Mouse (Mus musculus): ENCODE measurements at regions not wholly inside any gene's neighbourhood (a gene's known extent, or its start where the extent isn't known, plus 50 kb on each side); places are given as distances from the start of the nearest gene placed in this dataset.

- no peaks in the 10 kb centered on the region for H3K79me2 ChIP-seq (ENCODE audit: control insufficient read depth, insufficient read depth, low read length)
- H3K4me1 ChIP-seq (ENCODE audit: control insufficient read depth, insufficient read depth, low read length) = no peaks in the 10 kb centered on the region
- DNase-seq (ENCODE audit: extremely low read depth, low read depth, low spot score) = no peak
- H3K9ac ChIP-seq (ENCODE audit: low read depth, low read length) = no peak overlapping the region
- peaks cover 3% of the 10 kb centered on the region; the same call in 1 of the 2 replicates for H3K27me3 ChIP-seq (ENCODE audit: control insufficient read depth, insufficient read depth, low read length)
- H3K4me3 ChIP-seq (ENCODE audit: insufficient read depth, low read depth, low read length) = no peak overlapping the region
- H3K27ac ChIP-seq (replicated peaks; ENCODE audit: insufficient read depth, low read depth, low read length) = no peak overlapping the region
- no peaks in the 10 kb centered on the region for H3K36me3 ChIP-seq (ENCODE audit: control insufficient read depth, insufficient read depth, low read length)
- TF ChIP-seq POLR2A (IDR thresholded peaks at IDR 0.05; ENCODE audit: extremely low read depth, insufficient read depth, low read length) = no peak
- no peak for TF ChIP-seq CTCF (IDR thresholded peaks at IDR 0.05; ENCODE audit: low read depth, low read length)
- 81% methylated on average over 20 of the region's 20 CpGs for WGBS
Measured at GRCm38 (mm10) chr2:172627353-172628306, 78.2 kb downstream of the Tfap2c start.

- Histone ChIP-seq H3K79me2 (ENCODE audit: control insufficient read depth, insufficient read depth, low read length) (no peaks in the 10 kb centered on the region), H3K27me3 (ENCODE audit: control insufficient read depth, insufficient read depth, low read length) (no peaks in the 10 kb centered on the region), H3K36me3 (ENCODE audit: control insufficient read depth, insufficient read depth, low read length) (no peaks in the 10 kb centered on the region), H3K4me3 (ENCODE audit: insufficient read depth, low read depth, low read length) (no peak overlapping the region), H3K27ac (replicated peaks; ENCODE audit: insufficient read depth, low read depth, low read length) (no peak overlapping the region), H3K9ac (ENCODE audit: low read depth, low read length) (no peak overlapping the region), H3K4me1 (ENCODE audit: control insufficient read depth, insufficient read depth, low read length) (no peaks in the 10 kb centered on the region)
- no peak for DNase-seq (ENCODE audit: extremely low read depth, low read depth, low spot score)
- 54% methylated on average over 3 of the region's 3 CpGs for WGBS
- TF ChIP-seq CTCF (IDR thresholded peaks at IDR 0.05; ENCODE audit: low read depth, low read length) (no peak), POLR2A (IDR thresholded peaks at IDR 0.05; ENCODE audit: extremely low read depth, insufficient read depth, low read length) (no peak)
Measured at GRCm38 (mm10) chr2:172630333-172630732, 80.9 kb downstream of the Tfap2c start.

GRCm38 (mm10) chr2:172642616-172643015, 93.2 kb downstream of the Tfap2c start:
- H3K4me1 ChIP-seq (ENCODE audit: control insufficient read depth, insufficient read depth, low read length) = no peaks in the 10 kb centered on the region
- H3K4me3 ChIP-seq (ENCODE audit: insufficient read depth, low read depth, low read length) = no peak overlapping the region
- no peak for TF ChIP-seq POLR2A (IDR thresholded peaks at IDR 0.05; ENCODE audit: extremely low read depth, insufficient read depth, low read length)
- no peak for TF ChIP-seq CTCF (IDR thresholded peaks at IDR 0.05; ENCODE audit: low read depth, low read length)
- no peak for DNase-seq (ENCODE audit: extremely low read depth, low read depth, low spot score)
- H3K79me2 ChIP-seq (ENCODE audit: control insufficient read depth, insufficient read depth, low read length) = no peaks in the 10 kb centered on the region
- WGBS = 85% methylated on average over 11 of the region's 11 CpGs
- no peak overlapping the region for H3K9ac ChIP-seq (ENCODE audit: low read depth, low read length)
- no peak overlapping the region for H3K27ac ChIP-seq (replicated peaks; ENCODE audit: insufficient read depth, low read depth, low read length)
- H3K36me3 ChIP-seq (ENCODE audit: control insufficient read depth, insufficient read depth, low read length) = no peaks in the 10 kb centered on the region
- no peaks in the 10 kb centered on the region for H3K27me3 ChIP-seq (ENCODE audit: control insufficient read depth, insufficient read depth, low read length)

- DNase-seq (ENCODE audit: extremely low read depth, low read depth, low spot score) = no peak
- 38% methylated on average over 12 of the region's 12 CpGs for WGBS
- no peaks in the 10 kb centered on the region for H3K79me2 ChIP-seq (ENCODE audit: control insufficient read depth, insufficient read depth, low read length)
Measured at GRCm38 (mm10) chr2:172643860-172644259, 94.5 kb downstream of the Tfap2c start.

GRCm38 (mm10) chr2:172644451-172644850, 95.1 kb downstream of the Tfap2c start:
- 50% methylated on average over 6 of the region's 6 CpGs for WGBS
- no peak for DNase-seq (ENCODE audit: extremely low read depth, low read depth, low spot score)
- Histone ChIP-seq H3K4me1 (ENCODE audit: control insufficient read depth, insufficient read depth, low read length) (no peaks in the 10 kb centered on the region), H3K4me3 (ENCODE audit: insufficient read depth, low read depth, low read length) (no peak overlapping the region), H3K79me2 (ENCODE audit: control insufficient read depth, insufficient read depth, low read length) (no peaks in the 10 kb centered on the region), H3K27me3 (ENCODE audit: control insufficient read depth, insufficient read depth, low read length) (no peaks in the 10 kb centered on the region), H3K27ac (replicated peaks; ENCODE audit: insufficient read depth, low read depth, low read length) (no peak overlapping the region), H3K36me3 (ENCODE audit: control insufficient read depth, insufficient read depth, low read length) (no peaks in the 10 kb centered on the region), H3K9ac (ENCODE audit: low read depth, low read length) (no peak overlapping the region)
- TF ChIP-seq CTCF (IDR thresholded peaks at IDR 0.05; ENCODE audit: low read depth, low read length) (no peak), POLR2A (IDR thresholded peaks at IDR 0.05; ENCODE audit: extremely low read depth, insufficient read depth, low read length) (no peak)

More at GRCm38 (mm10) chr2:172643860-172644259, 94.5 kb downstream of the Tfap2c start:
- Histone ChIP-seq H3K27ac (replicated peaks; ENCODE audit: insufficient read depth, low read depth, low read length) (no peak overlapping the region), H3K9ac (ENCODE audit: low read depth, low read length) (no peak overlapping the region), H3K4me3 (ENCODE audit: insufficient read depth, low read depth, low read length) (no peak overlapping the region), H3K27me3 (ENCODE audit: control insufficient read depth, insufficient read depth, low read length) (no peaks in the 10 kb centered on the region), H3K4me1 (ENCODE audit: control insufficient read depth, insufficient read depth, low read length) (no peaks in the 10 kb centered on the region), H3K36me3 (ENCODE audit: control insufficient read depth, insufficient read depth, low read length) (no peaks in the 10 kb centered on the region)
- TF ChIP-seq CTCF (IDR thresholded peaks at IDR 0.05; ENCODE audit: low read depth, low read length) (no peak), POLR2A (IDR thresholded peaks at IDR 0.05; ENCODE audit: extremely low read depth, insufficient read depth, low read length) (no peak)

GRCm38 (mm10) chr2:172648072-172648471, 98.7 kb downstream of the Tfap2c start:
- H3K9ac ChIP-seq (ENCODE audit: low read depth, low read length) = no peak overlapping the region
- WGBS = 61% methylated on average over 11 of the region's 11 CpGs
- no peak for DNase-seq (ENCODE audit: extremely low read depth, low read depth, low spot score)
- no peaks in the 10 kb centered on the region for H3K79me2 ChIP-seq (ENCODE audit: control insufficient read depth, insufficient read depth, low read length)
- H3K27ac ChIP-seq (replicated peaks; ENCODE audit: insufficient read depth, low read depth, low read length) = no peak overlapping the region
- H3K4me1 ChIP-seq (ENCODE audit: control insufficient read depth, insufficient read depth, low read length) = no peaks in the 10 kb centered on the region
- H3K27me3 ChIP-seq (ENCODE audit: control insufficient read depth, insufficient read depth, low read length) = no peaks in the 10 kb centered on the region
- TF ChIP-seq POLR2A (IDR thresholded peaks at IDR 0.05; ENCODE audit: extremely low read depth, insufficient read depth, low read length) = no peak
- TF ChIP-seq CTCF (IDR thresholded peaks at IDR 0.05; ENCODE audit: low read depth, low read length) = no peak
- no peak overlapping the region for H3K4me3 ChIP-seq (ENCODE audit: insufficient read depth, low read depth, low read length)
- H3K36me3 ChIP-seq (ENCODE audit: control insufficient read depth, insufficient read depth, low read length) = no peaks in the 10 kb centered on the region

All from liver, adult 2 months (tissue).